Mouse (Mus musculus) CH12.LX (cell line): ENCODE measurements around the gene Ampd3. TPM values are rescaled to one million over a fixed set of nuclear protein-coding genes. Genes with fewer than 3 reads are reported as not detected.

Experiments
- DNase-seq: peaks from one replicate; pipeline ENCODE4 v3.0.0-alpha.2; 2013; ENCODE audit errors: extremely low read depth
- H3K27ac ChIP-seq: 2 replicates; pipeline ENCODE4 v1.5.1; 2012; ENCODE audit warnings: low read depth, mild to moderate bottlenecking, control low read depth, moderate library complexity; ENCODE audit not compliant: insufficient read depth
- H3K27me3 ChIP-seq: replicated peaks from 2 replicates; pipeline ENCODE3; 2012; ENCODE audit warnings: inconsistent platforms
- H3K36me3 ChIP-seq, 2 experiments: replicated peaks in 1 of 2; 2 replicates each; pipeline versions ENCODE3 to v1.6.1; 2012; ENCODE audit warnings: inconsistent platforms in 1 of 2, low read length in 1 of 2, mild to moderate bottlenecking in 1 of 2, mixed read lengths in 1 of 2, moderate library complexity in 1 of 2; ENCODE audit not compliant: control insufficient read depth in 1 of 2, insufficient read depth in 1 of 2
- H3K4me1 ChIP-seq, 2 experiments: 2 replicates each; pipeline ENCODE4 v1.6.1; 2012; ENCODE audit warnings: inconsistent platforms in 1 of 2, moderate library complexity in 1 of 2; ENCODE audit not compliant: insufficient read depth in 2 of 2, control insufficient read depth in 1 of 2
- H3K4me2 ChIP-seq: 2 replicates; pipeline ENCODE4 v1.6.1; 2012; ENCODE audit warnings: low read depth, mild to moderate bottlenecking, control low read depth; ENCODE audit not compliant: poor library complexity, insufficient read depth, severe bottlenecking
- H3K4me3 ChIP-seq, 3 experiments: fragments of 150-350 bp in 1 of 3; sonication (generic) in 1 of 3; replicated peaks in 1 of 3; 2 replicates each; pipeline versions ENCODE3 to v1.5.1; 2011 to 2012; ENCODE audit warnings: low read depth in 2 of 3, low read length in 2 of 3, mild to moderate bottlenecking in 2 of 3, moderate library complexity in 2 of 3, control low read depth in 1 of 3, improper control_type of control experiment in 1 of 3, inconsistent platforms in 1 of 3, mixed read lengths in 1 of 3; ENCODE audit not compliant: poor library complexity in 1 of 3
- H3K79me2 ChIP-seq: replicated peaks from 2 replicates; pipeline ENCODE4 v1.6.1; 2012; ENCODE audit warnings: mild to moderate bottlenecking, moderate library complexity; ENCODE audit not compliant: control insufficient read depth, poor library complexity, insufficient read depth, severe bottlenecking; ENCODE audit errors: extremely low read depth
- H3K9ac ChIP-seq: 2 replicates; pipeline ENCODE4 v1.6.1; 2012; ENCODE audit warnings: low read depth, mild to moderate bottlenecking, control low read depth, moderate library complexity; ENCODE audit not compliant: insufficient read depth
- H3K9me3 ChIP-seq: replicated peaks from 2 replicates; pipeline ENCODE3; 2012; ENCODE audit warnings: low read length, inconsistent platforms, mixed read lengths
- CTCF ChIP-seq, 2 experiments: IDR thresholded peaks in 1 of 2; conservative IDR thresholded peaks in 1 of 2; 2 replicates each; pipeline ENCODE4 v1.5.1; 2011 to 2012; ENCODE audit warnings: low read depth in 2 of 2, low read length in 2 of 2, improper control_type of control experiment in 1 of 2, inconsistent platforms in 1 of 2, mild to moderate bottlenecking in 1 of 2, moderate library complexity in 1 of 2
- ELF1 ChIP-seq: IDR thresholded peaks from 2 replicates; pipeline ENCODE4 v1.6.1; 2014; ENCODE audit warnings: low read depth, mild to moderate bottlenecking, inconsistent platforms, low read length, improper control_type of control experiment
- GABPA ChIP-seq: IDR thresholded peaks from 2 replicates; pipeline ENCODE4 v1.6.1; 2012; ENCODE audit warnings: low read depth, low read length, improper control_type of control experiment, inconsistent platforms; ENCODE audit not compliant: insufficient replicate concordance
- HCFC1 ChIP-seq: IDR thresholded peaks from 2 replicates; pipeline ENCODE4 v1.6.1; 2012; ENCODE audit warnings: low read depth, mild to moderate bottlenecking, inconsistent platforms, low read length, improper control_type of control experiment
- IRF4 ChIP-seq: IDR thresholded peaks from 2 replicates; pipeline ENCODE4 v1.6.1; 2014; ENCODE audit warnings: low read depth, mild to moderate bottlenecking, inconsistent platforms, low read length, improper control_type of control experiment
- JUND ChIP-seq: conservative IDR thresholded peaks from 2 replicates; pipeline ENCODE4 v1.6.1; 2011; ENCODE audit warnings: low read depth, low read length, improper control_type of control experiment
- KAT2A ChIP-seq: IDR thresholded peaks from 2 replicates; pipeline ENCODE4 v1.6.1; 2012; ENCODE audit warnings: low read length, improper control_type of control experiment, inconsistent platforms; ENCODE audit not compliant: insufficient replicate concordance
- MAFK ChIP-seq: IDR thresholded peaks from 2 replicates; pipeline ENCODE4 v1.6.1; 2011; ENCODE audit warnings: low read length, improper control_type of control experiment; ENCODE audit not compliant: insufficient replicate concordance
- MAX ChIP-seq: IDR thresholded peaks from 2 replicates; pipeline ENCODE4 v1.6.1; 2011; ENCODE audit warnings: low read length, improper control_type of control experiment
- MYC ChIP-seq: IDR thresholded peaks from 2 replicates; pipeline ENCODE4 v1.6.1; 2011; ENCODE audit warnings: low read depth, mild to moderate bottlenecking, improper control_type of control experiment, low read length
- NRF1 ChIP-seq: IDR thresholded peaks from 2 replicates; pipeline ENCODE4 v1.6.1; 2014; ENCODE audit warnings: low read depth, mild to moderate bottlenecking, inconsistent platforms, low read length, improper control_type of control experiment, moderate library complexity
- RAD21 ChIP-seq: IDR thresholded peaks from 2 replicates; pipeline ENCODE4 v1.6.1; 2011; ENCODE audit warnings: low read depth, mild to moderate bottlenecking, low read length, improper control_type of control experiment, moderate library complexity
- RCOR1 ChIP-seq: conservative IDR thresholded peaks from 2 replicates; pipeline ENCODE4 v1.6.1; 2012; ENCODE audit warnings: low read depth, mild to moderate bottlenecking, inconsistent platforms, low read length, improper control_type of control experiment
- SMC3 ChIP-seq: IDR thresholded peaks from 2 replicates; pipeline ENCODE4 v1.6.1; 2011; ENCODE audit warnings: low read depth, low read length, improper control_type of control experiment
- TCF12 ChIP-seq: IDR thresholded peaks from 2 replicates; pipeline ENCODE4 v1.6.1; 2014; ENCODE audit warnings: low read depth, mild to moderate bottlenecking, inconsistent platforms, low read length, improper control_type of control experiment
- ZC3H11A ChIP-seq: IDR thresholded peaks from 2 replicates; pipeline ENCODE4 v1.6.1; 2012; ENCODE audit warnings: low read depth, mild to moderate bottlenecking, inconsistent platforms, low read length, improper control_type of control experiment
- ZKSCAN1 ChIP-seq: IDR thresholded peaks from 2 replicates; pipeline ENCODE4 v1.6.1; 2012; ENCODE audit warnings: low read depth, inconsistent platforms, low read length, improper control_type of control experiment, borderline replicate concordance
- ZMIZ1 ChIP-seq: IDR thresholded peaks from 2 replicates; pipeline ENCODE4 v1.6.1; 2012; ENCODE audit warnings: low read depth, mild to moderate bottlenecking, inconsistent platforms, low read length, improper control_type of control experiment
- ZNF384 ChIP-seq: IDR thresholded peaks from 2 replicates; pipeline ENCODE4 v1.6.1; 2012; ENCODE audit warnings: low read depth, low read length, improper control_type of control experiment, inconsistent platforms
- dilution Hi-C: fragments of 300-500 bp; cut with MboI; formaldehyde crosslinking; loops from 2 replicates; pipeline ENCODE4 v1.14.3; 2020; ENCODE audit warnings: low sequenced_read_pairs; ENCODE audit not compliant: extremely low pct_unique_long_range_greater_than_20kb, extremely low pct_ligation_motif_present
- in situ Hi-C: fragments of 300-500 bp; cut with MboI; formaldehyde crosslinking; loops from 3 replicates; pipeline ENCODE4 v1.14.3; 2019; ENCODE audit warnings: low sequenced_read_pairs, low pct_ligation_motif_present, low pct_unique_long_range_greater_than_20kb, mixed read lengths
- polyA plus RNA-seq: library from polyadenylated mRNA; unstranded; fragments of >175 nt; gene quantifications from 2 replicates; pipeline ENCODE4 v1.2.1, GENCODE M21; 2012; ENCODE audit warnings: low read depth; ENCODE audit not compliant: insufficient read length
- total RNA-seq, 2 experiments: library from RNA; depleted of rRNA; stranded (reverse); fragments of 300-350 nt in 1 of 2; fragments of >200 nt in 1 of 2; gene quantifications; 2 replicates each; pipeline ENCODE4 v1.2.3; 2012 to 2014

The Ampd3 gene
- total and polyA plus RNA-seq, 3 experiments = 0.08 to 0.84 (median 0.30) TPM

DNA sequence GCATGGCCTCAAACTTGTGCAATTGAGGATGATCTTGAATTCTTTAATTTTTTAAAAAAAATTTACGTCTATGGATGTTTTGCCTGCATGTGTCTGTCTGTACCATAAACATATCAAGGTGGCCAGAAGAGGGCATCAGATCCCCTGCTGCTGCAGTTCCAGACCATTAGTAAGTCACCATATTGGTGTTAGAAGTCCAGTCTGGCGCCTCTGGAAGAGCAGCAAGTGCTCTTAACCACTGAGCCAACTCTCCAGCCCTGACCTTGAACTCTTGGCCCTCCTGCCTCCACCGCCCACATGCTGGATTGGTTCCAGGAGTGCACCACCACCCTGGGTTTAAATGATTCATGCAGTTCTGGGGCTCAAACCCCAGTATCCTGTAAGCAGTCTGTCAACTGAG, 39.1 kb upstream of the Ampd3 start:
- Histone ChIP-seq H3K9me3 (no peaks in the 10 kb centered on the region), H3K4me1 (peaks cover 2 to 48% of the 10 kb centered on the region in 2 experiments; a peak in 3 of 4 replicates), H3K27ac (no peak overlapping the region), H3K36me3 (no peaks in the 10 kb centered on the region), H3K79me2 (no peaks in the 10 kb centered on the region), H3K9ac (no peak overlapping the region), H3K4me3 (no peak overlapping the region), H3K27me3 (no peaks in the 10 kb centered on the region), H3K4me2 (no peak overlapping the region; the same call in 1 of the 2 replicates)
- in situ Hi-C loops (loop anchor here (5.0 to 10.0 kb wide), 3 partner anchors 68 to 286 kb away; no protein-coding TSS in a partner anchor), dilution Hi-C loops (no loop called here)
- no peak for TF ChIP-seq GABPA
- TF ChIP-seq CTCF (conservative IDR thresholded peaks at IDR 0.05 in 1 of 2, IDR thresholded peaks at IDR 0.05 in 1 of 2; ENCODE audit: low read depth in 2 of 2, low read length in 2 of 2) = peak; percentile 7 to 75; a peak in 2 of 4 replicates
- peak; percentile 61 for TF ChIP-seq RAD21
- TF ChIP-seq SMC3 = peak; percentile 68
- peak; percentile 51 for DNase-seq

DNA sequence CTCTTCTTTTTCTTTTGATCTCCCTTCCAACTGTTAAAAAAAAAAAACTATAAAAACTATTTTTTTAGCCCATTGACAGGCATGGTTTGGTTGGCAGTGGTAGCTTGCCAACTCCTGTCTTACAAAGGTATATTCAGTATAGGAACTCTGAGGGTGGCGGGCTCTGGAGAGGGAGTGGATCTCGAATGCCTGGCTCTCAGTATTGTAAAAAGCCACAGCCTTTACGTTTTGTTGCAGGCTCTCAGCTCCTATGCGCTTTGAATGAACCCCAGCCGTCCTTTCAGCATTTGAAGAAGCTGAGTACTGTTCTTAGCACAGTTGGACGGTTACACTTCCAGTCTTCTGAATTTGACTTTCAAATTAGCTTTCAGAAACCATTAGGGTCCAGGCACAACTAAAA, 38.7 kb upstream of the Ampd3 start:
- in situ Hi-C loops = loop anchor here (5.0 to 10.0 kb wide), 3 partner anchors 68 to 286 kb away; no protein-coding TSS in a partner anchor

DNA sequence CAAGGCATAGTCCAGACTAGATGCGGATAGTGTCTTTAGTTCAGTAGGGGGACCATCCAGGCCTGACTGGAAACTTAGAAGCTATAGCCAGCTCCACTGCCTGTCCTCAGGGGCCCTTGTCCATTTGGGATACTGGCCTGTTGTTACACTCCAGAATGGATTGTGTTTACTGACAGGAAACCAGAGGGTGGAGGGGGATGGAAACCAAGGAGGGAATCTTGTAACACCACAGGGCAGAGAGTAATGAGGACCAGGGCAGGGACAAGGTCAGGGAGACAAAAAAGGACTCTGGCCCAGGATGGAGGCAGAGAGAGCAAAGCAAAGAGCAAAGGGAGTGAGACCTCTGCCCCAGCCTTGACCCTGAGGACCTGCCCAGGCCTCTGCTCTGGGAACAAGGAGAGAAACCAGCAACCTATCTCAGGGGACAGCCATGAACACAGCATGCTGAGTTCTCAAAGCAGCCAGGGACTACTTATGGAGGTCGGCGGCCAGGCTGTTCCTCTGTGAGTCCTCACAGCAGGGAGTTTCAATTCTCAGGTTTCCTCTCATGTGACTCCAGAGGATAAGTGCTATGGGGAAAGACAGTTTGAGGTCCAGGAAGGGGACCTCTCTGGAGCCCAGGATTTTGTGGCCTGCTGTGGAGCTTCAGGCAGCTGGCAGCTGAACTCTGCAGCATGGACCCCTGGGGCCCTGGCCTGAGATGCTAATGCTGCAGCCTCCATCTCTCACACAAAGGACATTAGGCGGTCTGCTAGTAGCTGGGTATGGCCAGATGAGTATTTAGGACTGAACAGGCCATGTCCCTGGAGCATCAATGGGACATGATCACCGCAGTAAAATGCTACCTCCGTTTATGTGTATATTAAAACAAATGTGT, 36.7 kb upstream of the Ampd3 start:
- Histone ChIP-seq H3K27ac (no peak overlapping the region), H3K9me3 (peaks cover 8% of the 10 kb centered on the region), H3K9ac (no peak overlapping the region), H3K27me3 (no peaks in the 10 kb centered on the region), H3K4me3 (no peak overlapping the region), H3K4me2 (no peak overlapping the region), H3K36me3 (no peaks in the 10 kb centered on the region), H3K79me2 (no peaks in the 10 kb centered on the region), H3K4me1 (peaks cover 2 to 48% of the 10 kb centered on the region in 2 experiments; a peak in 3 of 4 replicates)
- DNase-seq = no peak
- in situ Hi-C loops (no loop called here), dilution Hi-C loops (no loop called here)
- no peak for TF ChIP-seq KAT2A
- TF ChIP-seq MAFK = no peak

More for the DNA sequence above, 38.7 kb upstream of the Ampd3 start:
- TF ChIP-seq RCOR1 = no peak
- no peak for TF ChIP-seq ZMIZ1
- TF ChIP-seq ZKSCAN1 = no peak
- TF ChIP-seq CTCF (conservative IDR thresholded peaks at IDR 0.05 in 1 of 2, IDR thresholded peaks at IDR 0.05 in 1 of 2; ENCODE audit: low read depth in 2 of 2, low read length in 2 of 2) = no peak
- no peak for TF ChIP-seq MYC
- TF ChIP-seq RAD21 = no peak
- no peak for TF ChIP-seq TCF12
- no peak for TF ChIP-seq JUND
- TF ChIP-seq ZNF384 = no peak
- TF ChIP-seq NRF1 = no peak
- no peak for TF ChIP-seq MAFK
- TF ChIP-seq ZC3H11A = no peak
- no peak for TF ChIP-seq ELF1
- no peak for TF ChIP-seq MAX
- no peak for TF ChIP-seq HCFC1
- no peak for TF ChIP-seq IRF4
- peak; percentile 65 for DNase-seq
- Histone ChIP-seq H3K4me1 (peaks cover 2 to 48% of the 10 kb centered on the region in 2 experiments; a peak in 3 of 4 replicates), H3K4me3 (no peak overlapping the region), H3K79me2 (no peaks in the 10 kb centered on the region), H3K36me3 (no peaks in the 10 kb centered on the region), H3K9me3 (no peaks in the 10 kb centered on the region), H3K4me2 (no peak overlapping the region; the same call in 1 of the 2 replicates), H3K9ac (no peak overlapping the region), H3K27ac (no peak overlapping the region), H3K27me3 (no peaks in the 10 kb centered on the region)
- dilution Hi-C loops = no loop called here
